Comparison of ENCODE assay signal across 23 mouse cellular contexts in the genomic region with DNA sequence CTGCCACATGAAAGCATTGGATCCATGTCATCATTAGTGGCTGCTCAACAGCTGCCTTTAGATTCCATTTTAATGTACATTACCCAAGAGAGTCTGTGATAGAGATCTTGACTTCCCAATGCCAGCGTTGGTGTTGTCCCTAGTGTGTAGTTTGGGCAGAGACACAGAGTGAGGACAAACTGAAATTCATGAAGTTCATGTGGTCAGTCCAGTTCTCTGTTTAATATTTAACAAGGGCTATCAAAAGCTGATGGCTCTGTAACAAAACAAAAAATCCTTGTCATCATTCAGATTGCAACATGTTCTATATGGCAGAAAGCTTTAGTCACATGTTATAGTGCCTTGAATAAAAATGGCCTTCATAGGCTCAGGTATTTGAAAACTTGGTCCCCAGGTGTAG. TPM values are rescaled to one million over a fixed set of nuclear protein-coding genes. Genes with fewer than 3 reads are reported as not detected.
A peak's percentile ranks its signal among the peaks of the same experiment; 100 is the strongest.
DNase-seq lines count a peak whose midpoint lies in the region; ATAC-seq and TF ChIP-seq lines count a peak whose summit lies in the region.
"Had no signal": no experiment of that assay in that cellular context is flagged by ENCODE, and none has a peak within 500 bp of the region (broad histone marks: within the 10 kb centered on the region; RNA-seq: fewer than 3 reads in every experiment).

No protein-coding gene starts in this region.

- H3K27ac ChIP-seq in kidney, adult 2 months (ENCODE audit: insufficient read depth, low read depth, low read length), result no peak overlapping the region
- H3K27ac ChIP-seq in liver, embryonic 16.5 days (ENCODE audit: low read length), result no peak overlapping the region
- H3K27ac ChIP-seq in liver, embryonic 12.5 days, result no peak overlapping the region
- H3K27ac ChIP-seq in small intestine, adult 2 months (ENCODE audit: insufficient read depth, low read depth, low read length), result peak overlapping the region; percentile 95
- H3K27ac ChIP-seq: embryonic facial prominence, embryonic 10.5 days; embryonic facial prominence, embryonic 12.5 days; forebrain, embryonic 13.5 days; forebrain, embryonic 15.5 days had no signal

- no peak for TF ChIP-seq POLR2A in kidney, adult 2 months (IDR thresholded peaks at IDR 0.05; ENCODE audit: low read depth, low read length)
- TF ChIP-seq POLR2A in small intestine, adult 2 months (IDR thresholded peaks at IDR 0.05; ENCODE audit: low read depth, low read length), result no peak

- H3K36me3 ChIP-seq in kidney, adult 2 months (ENCODE audit: control insufficient read depth, insufficient read depth, low read length), result no peaks in the 10 kb centered on the region
- H3K36me3 ChIP-seq in liver, embryonic 16.5 days (ENCODE audit: control insufficient read depth, insufficient read depth), result no peaks in the 10 kb centered on the region
- no peaks in the 10 kb centered on the region for H3K36me3 ChIP-seq in liver, embryonic 12.5 days
- H3K36me3 ChIP-seq in small intestine, adult 2 months (ENCODE audit: control insufficient read depth, insufficient read depth, low read length), result no peaks in the 10 kb centered on the region
- H3K36me3 ChIP-seq: embryonic facial prominence, embryonic 10.5 days; embryonic facial prominence, embryonic 12.5 days; forebrain, embryonic 15.5 days had no signal

- H3K4me2 ChIP-seq in liver, embryonic 16.5 days (ENCODE audit: low read depth, low read length), result no peak overlapping the region
- H3K4me2 ChIP-seq in liver, embryonic 12.5 days, result no peak overlapping the region
- H3K4me2 ChIP-seq: embryonic facial prominence, embryonic 12.5 days; forebrain, embryonic 13.5 days; forebrain, embryonic 15.5 days had no signal

- H3K4me3 ChIP-seq in kidney, adult 2 months (ENCODE audit: insufficient read depth, low read depth, low read length), result no peak overlapping the region
- H3K4me3 ChIP-seq in liver, embryonic 16.5 days (ENCODE audit: low read depth, low read length), result no peak overlapping the region
- no peak overlapping the region for H3K4me3 ChIP-seq in liver, embryonic 12.5 days
- no peak overlapping the region for H3K4me3 ChIP-seq in small intestine, adult 2 months (ENCODE audit: low read depth, low read length)
- H3K4me3 ChIP-seq: embryonic facial prominence, embryonic 10.5 days; embryonic facial prominence, embryonic 12.5 days; forebrain, embryonic 13.5 days; forebrain, embryonic 15.5 days had no signal

- H3K9ac ChIP-seq in liver, embryonic 16.5 days (ENCODE audit: low read depth, low read length), result no peak overlapping the region
- H3K9ac ChIP-seq in liver, embryonic 12.5 days, result no peak overlapping the region
- H3K9ac ChIP-seq: embryonic facial prominence, embryonic 12.5 days; forebrain, embryonic 13.5 days; forebrain, embryonic 15.5 days had no signal

- no peaks in the 10 kb centered on the region for H3K9me3 ChIP-seq in liver, embryonic 16.5 days (replicated peaks; ENCODE audit: control insufficient read depth, low read length)
- H3K9me3 ChIP-seq in liver, embryonic 12.5 days (replicated peaks), result peaks cover 19% of the 10 kb centered on the region; the same call in 1 of the 2 replicates

- peak; percentile 43; the same call in 1 of the 2 replicates for ATAC-seq in liver, embryonic 16.5 days (ENCODE audit: low read depth)
- no peak for ATAC-seq in liver, embryonic 12.5 days
- ATAC-seq: forebrain, embryonic 13.5 days; forebrain, embryonic 15.5 days had no signal

- TF ChIP-seq CTCF in kidney, adult 2 months (conservative IDR thresholded peaks at IDR 0.05; ENCODE audit: insufficient read depth, insufficient read length, low read depth, low read length), result no peak
- TF ChIP-seq CTCF in small intestine, adult 2 months (IDR thresholded peaks at IDR 0.05; ENCODE audit: extremely low read depth, insufficient read length, insufficient replicate concordance, low read depth, low read length), result no peak

- no peaks in the 10 kb centered on the region for H3K4me1 ChIP-seq in kidney, adult 2 months (ENCODE audit: control insufficient read depth, insufficient read depth, low read length)
- H3K4me1 ChIP-seq in liver, embryonic 16.5 days (ENCODE audit: control insufficient read depth, low read depth, low read length), result no peaks in the 10 kb centered on the region
- H3K4me1 ChIP-seq in liver, embryonic 12.5 days, result no peaks in the 10 kb centered on the region
- H3K4me1 ChIP-seq in small intestine, adult 2 months (ENCODE audit: control insufficient read depth, insufficient read depth, insufficient read length, low read length), result peaks cover 30% of the 10 kb centered on the region
- H3K4me1 ChIP-seq: embryonic facial prominence, embryonic 10.5 days; embryonic facial prominence, embryonic 12.5 days; forebrain, embryonic 13.5 days; forebrain, embryonic 15.5 days had no signal

- DNase-seq in kidney, adult 9 months, result peak; percentile 1
- no peak for DNase-seq in kidney, adult 2 months
- no peak for DNase-seq in cerebellum, adult 8-10 months
- DNase-seq: adrenal gland, adult 2 months; adrenal gland, postnatal 10 days; adrenal gland, postnatal 25 days; cerebellum, adult 11 months; cerebellum, adult 18-20 months; cerebellum, adult 9-10 months; cerebellum, postnatal 10 days; cerebellum, postnatal 25 days had no signal

- H3K27me3 ChIP-seq in kidney, adult 2 months (replicated peaks; ENCODE audit: control insufficient read depth, insufficient read depth, low read length), result no peaks in the 10 kb centered on the region
- no peaks in the 10 kb centered on the region for H3K27me3 ChIP-seq in liver, embryonic 16.5 days (ENCODE audit: control insufficient read depth, insufficient read depth, low read depth, low read length)
- no peaks in the 10 kb centered on the region for H3K27me3 ChIP-seq in liver, embryonic 12.5 days (replicated peaks)
- H3K27me3 ChIP-seq in small intestine, adult 2 months (ENCODE audit: control insufficient read depth, insufficient read depth, low read length), result no peaks in the 10 kb centered on the region
- H3K27me3 ChIP-seq: embryonic facial prominence, embryonic 12.5 days; forebrain, embryonic 13.5 days; forebrain, embryonic 15.5 days had no signal

- WGBS in kidney, adult 2 months, result 31% methylated on average over 1 of the region's 1 CpGs
- WGBS in liver, embryonic 16.5 days (ENCODE audit: insufficient replicate concordance), result 31% methylated on average over 1 of the region's 1 CpGs
- 47% methylated on average over 1 of the region's 1 CpGs for WGBS in liver, embryonic 12.5 days (ENCODE audit: insufficient replicate concordance)
- WGBS in small intestine, adult 2 months, result 15% methylated on average over 1 of the region's 1 CpGs

RNA-seq across cellular contexts. Expression of gene Cyp3a59, which starts 9.0 kb away (rescaled TPM):
- polyA plus RNA-seq in kidney, adult 2 months (2012; rRNA removed), result not detected in 2 replicates
- 0.07 and 0.11 TPM in 2 replicates for polyA plus RNA-seq in liver, embryonic 16.5 days (2015; fragmentation: Nextera tagmentation; extraction: Ambion mirVana)
- polyA plus RNA-seq in liver, embryonic 12.5 days (2016; fragmentation: Nextera tagmentation; extraction: Ambion mirVana), result not detected in 2 replicates
- polyA plus RNA-seq in small intestine, adult 2 months (2012; rRNA removed), result 0.06 and 0.08 TPM in 2 replicates
- polyA plus RNA-seq: adrenal gland, adult 2 months; brain, embryonic 14.5 days; C2C12; cortical plate, adult 2 months; embryonic facial prominence, embryonic 10.5 days; embryonic facial prominence, embryonic 12.5 days; embryonic facial prominence, embryonic 14.5 days; forebrain, embryonic 11.5 days; forebrain, embryonic 13.5 days; forebrain, embryonic 15.5 days had no signal
